Mouse (Mus musculus) ES-Bruce4 (cell line): Measurements from ENCODE around the gene Ar. TPM values are rescaled to one million over a fixed set of nuclear protein-coding genes. Genes with fewer than 3 reads are reported as not detected.

ENCODE experiments used
- H3K27ac ChIP-seq: 2 replicates; pipeline ENCODE4 v1.5.1; 2012; ENCODE audit warnings: low read length, inconsistent platforms; ENCODE audit not compliant: insufficient read depth
- H3K27me3 ChIP-seq: 2 replicates; pipeline ENCODE4 v1.6.1; 2012; ENCODE audit warnings: mild to moderate bottlenecking, low read length, inconsistent platforms; ENCODE audit not compliant: control insufficient read depth, poor library complexity, insufficient read depth, severe bottlenecking
- H3K36me3 ChIP-seq: 2 replicates; pipeline ENCODE4 v1.6.1; 2012; ENCODE audit warnings: inconsistent platforms, mild to moderate bottlenecking, low read length, moderate library complexity; ENCODE audit not compliant: control insufficient read depth, poor library complexity, insufficient read depth, severe bottlenecking
- H3K4me1 ChIP-seq: one replicate; pipeline ENCODE4 v1.8.1; 2011; ENCODE audit warnings: low read length; ENCODE audit not compliant: control insufficient read depth, insufficient read depth
- H3K4me3 ChIP-seq: 2 replicates; pipeline ENCODE4 v1.5.1; 2011; ENCODE audit warnings: low read depth, mild to moderate bottlenecking, low read length
- H3K9ac ChIP-seq: 2 replicates; pipeline ENCODE4 v1.6.1; 2012; ENCODE audit warnings: low read depth, mild to moderate bottlenecking, inconsistent platforms; ENCODE audit not compliant: poor library complexity, severe bottlenecking
- H3K9me3 ChIP-seq: replicated peaks from 2 replicates; pipeline ENCODE4 v1.6.1; 2012; ENCODE audit warnings: mild to moderate bottlenecking, low read length, inconsistent platforms; ENCODE audit not compliant: control insufficient read depth, poor library complexity, insufficient read depth, severe bottlenecking
- CTCF ChIP-seq: IDR thresholded peaks from one replicate; pipeline ENCODE4 v1.8.1; 2011; ENCODE audit warnings: low read depth, low read length
- EP300 ChIP-seq: IDR thresholded peaks from 2 replicates; pipeline ENCODE4 v1.6.1; 2011; ENCODE audit warnings: low read depth, low read length; ENCODE audit not compliant: insufficient read depth
- POLR2A ChIP-seq: IDR thresholded peaks from one replicate; pipeline ENCODE4 v1.8.1; 2011; ENCODE audit warnings: low read length; ENCODE audit not compliant: insufficient read depth
- polyA plus RNA-seq: library from polyadenylated mRNA; stranded (reverse); fragments of >200 nt; gene quantifications from 2 replicates; pipeline ENCODE4 v1.2.4, GENCODE M21; 2011; ENCODE audit warnings: low read depth; ENCODE audit not compliant: missing spikeins, insufficient read depth, insufficient read length

Gene Ar
- polyA plus RNA-seq, 1 experiment: 0.57 TPM

DNA sequence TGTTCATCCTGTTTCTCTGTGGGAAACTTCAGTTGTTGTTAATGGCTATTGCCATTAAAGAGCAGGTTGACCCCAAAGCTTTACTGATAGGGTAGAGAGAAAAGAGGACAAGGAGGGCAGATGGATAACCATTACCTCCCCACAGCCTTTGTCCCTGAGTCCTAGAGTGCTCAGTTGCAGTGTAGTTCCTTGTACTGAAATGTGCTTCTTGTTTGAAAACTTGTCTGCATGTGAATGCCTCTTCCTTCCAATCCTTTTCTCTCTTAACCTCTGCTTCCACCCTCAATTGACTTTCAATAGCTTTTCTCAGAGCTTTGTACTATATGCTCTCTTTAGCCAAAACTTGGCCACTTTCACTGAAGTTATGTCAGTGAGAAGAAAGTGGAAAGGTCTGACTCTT is 168.9 kb downstream of the Ar start:
- H3K27me3 ChIP-seq: no peaks in the 10 kb centered on the region
- no peaks in the 10 kb centered on the region for H3K36me3 ChIP-seq
- H3K9ac ChIP-seq: no peak overlapping the region

DNA sequence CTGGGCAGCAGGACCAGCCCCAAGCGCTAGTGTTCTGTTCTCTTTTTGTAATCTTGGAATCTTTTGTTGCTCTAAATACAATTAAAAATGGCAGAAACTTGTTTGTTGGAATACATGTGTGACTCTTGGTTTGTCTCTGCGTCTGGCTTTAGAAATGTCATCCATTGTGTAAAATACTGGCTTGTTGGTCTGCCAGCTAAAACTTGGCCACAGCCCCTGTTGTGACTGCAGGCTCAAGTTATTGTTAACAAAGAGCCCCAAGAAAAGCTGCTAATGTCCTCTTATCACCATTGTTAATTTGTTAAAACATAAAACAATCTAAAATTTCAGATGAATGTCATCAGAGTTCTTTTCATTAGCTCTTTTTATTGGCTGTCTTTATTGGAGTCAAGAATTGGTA is 174.5 kb downstream of the Ar start:
- no peaks in the 10 kb centered on the region for H3K27me3 ChIP-seq
- no peak overlapping the region for H3K9ac ChIP-seq
- no peak overlapping the region for H3K27ac ChIP-seq
- H3K4me3 ChIP-seq: no peak overlapping the region
- H3K4me1 ChIP-seq: no peaks in the 10 kb centered on the region
- H3K9me3 ChIP-seq: no peaks in the 10 kb centered on the region
- TF ChIP-seq CTCF (no peak), EP300 (no peak), POLR2A (no peak)
- H3K36me3 ChIP-seq: no peaks in the 10 kb centered on the region

More for the DNA sequence above, 168.9 kb downstream of the Ar start:
- H3K4me1 ChIP-seq: peaks cover 1% of the 10 kb centered on the region
- TF ChIP-seq EP300 (no peak), POLR2A (no peak), CTCF (no peak)
- no peak overlapping the region for H3K27ac ChIP-seq
- no peaks in the 10 kb centered on the region for H3K9me3 ChIP-seq
- H3K4me3 ChIP-seq: no peak overlapping the region

DNA sequence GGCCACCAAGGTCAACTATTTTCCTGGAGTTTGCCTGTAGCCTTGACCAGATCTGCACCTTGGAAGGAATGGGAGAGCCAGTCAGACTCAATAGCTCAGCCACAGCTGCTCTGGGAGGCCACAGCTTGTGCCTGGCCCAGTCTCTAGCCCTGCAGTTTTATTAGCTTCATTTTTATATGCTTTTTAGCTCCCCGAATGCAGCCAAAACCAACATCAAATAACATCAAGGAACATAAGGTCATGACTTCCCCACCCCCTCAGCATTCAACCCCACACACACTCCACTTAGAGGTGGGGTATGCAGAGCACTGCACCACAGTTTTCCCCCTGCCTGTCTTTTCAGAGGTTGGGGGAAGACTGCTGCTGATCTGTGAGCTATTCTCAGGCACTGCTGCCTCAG is 198.9 kb downstream of the Ar start:
- TF ChIP-seq EP300: no peak
- no peak for TF ChIP-seq CTCF
- no peak for TF ChIP-seq POLR2A
- Histone ChIP-seq H3K9me3 (no peaks in the 10 kb centered on the region), H3K9ac (no peak overlapping the region), H3K36me3 (no peaks in the 10 kb centered on the region), H3K4me1 (no peaks in the 10 kb centered on the region), H3K4me3 (no peak overlapping the region), H3K27me3 (no peaks in the 10 kb centered on the region), H3K27ac (no peak overlapping the region)

DNA sequence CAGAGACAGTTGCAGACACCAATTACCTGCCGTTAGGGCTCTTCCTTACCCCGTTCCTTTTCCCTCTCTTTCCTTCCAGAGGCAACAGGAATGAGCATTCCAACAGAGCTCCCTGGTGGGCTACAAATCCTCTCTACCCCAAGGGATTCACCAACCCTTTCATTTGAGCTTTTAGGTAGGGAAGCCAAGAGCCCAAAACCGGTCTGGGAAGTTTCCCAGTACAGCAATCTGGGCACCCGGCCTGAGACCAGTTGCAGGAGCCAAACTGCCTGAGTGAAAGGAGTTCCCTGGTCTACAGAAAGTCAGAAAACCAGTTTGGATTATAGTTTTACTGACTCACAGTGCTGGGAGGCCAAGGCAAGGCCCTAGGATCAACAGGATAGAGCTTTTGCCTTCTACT is 199.5 kb downstream of the Ar start:
- Histone ChIP-seq H3K9me3 (no peaks in the 10 kb centered on the region), H3K4me3 (no peak overlapping the region), H3K27ac (no peak overlapping the region), H3K27me3 (no peaks in the 10 kb centered on the region), H3K36me3 (no peaks in the 10 kb centered on the region), H3K9ac (no peak overlapping the region), H3K4me1 (no peaks in the 10 kb centered on the region)
- TF ChIP-seq CTCF: no peak
- no peak for TF ChIP-seq POLR2A
- TF ChIP-seq EP300: no peak
